Mouse (Mus musculus): ENCODE data around the gene Eddm3b.

DNA sequence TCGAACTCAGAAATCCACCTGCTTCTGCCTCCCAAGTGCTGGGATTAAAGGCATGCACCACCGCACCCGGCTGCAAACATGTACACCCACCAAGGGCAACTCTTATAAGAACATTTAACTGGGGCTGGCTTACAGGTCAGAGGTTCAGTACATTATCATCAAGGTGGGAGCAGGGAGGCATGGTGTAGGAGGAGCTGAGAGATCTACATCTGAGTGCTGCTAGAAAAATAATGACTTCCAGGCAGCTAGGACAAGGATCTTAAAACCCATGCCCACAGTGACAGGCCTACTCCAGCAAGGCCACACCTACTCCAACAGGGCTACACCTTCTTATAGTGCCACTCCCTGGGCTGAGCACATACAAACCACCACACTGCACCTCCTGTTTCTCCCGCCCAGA lies 28.3 kb upstream of the Eddm3b start:
- TF ChIP-seq GATA1 (IDR thresholded peaks at IDR 0.05; ENCODE audit: borderline replicate concordance, low read length) (no peak), FLI1 (IDR thresholded peaks at IDR 0.05; ENCODE audit: low read length) (no peak)

Data from megakaryocyte, embryonic 14.5 days (primary cell).